Mouse (Mus musculus) lung, postnatal 0 days (tissue): Measurements from ENCODE around the gene Fggy. TPM values are rescaled to one million over a fixed set of nuclear protein-coding genes. Genes with fewer than 3 reads are reported as not detected.
A peak's percentile ranks its signal among the peaks of the same experiment; 100 is the strongest.

Experiments used
- ATAC-seq: fragments of 200-750 bp; cut with Nextera tagmentation; 2 replicates; pipeline ENCODE4 v1.8.0; 2017; ENCODE audit warnings: moderate library complexity
- DNase-seq: peaks from one replicate; pipeline ENCODE4 v3.0.0-alpha.2; 2016; ENCODE audit warnings: low spot score
- H3K27ac ChIP-seq: fragments of 300-500 bp; sonication (generic); 2 replicates; pipeline ENCODE4 v1.5.1; 2014; ENCODE audit warnings: antibody characterized with exemption, mild to moderate bottlenecking, low read length, mixed read lengths
- H3K27me3 ChIP-seq: fragments of 300-500 bp; sonication (generic); replicated peaks from 2 replicates; pipeline ENCODE4 v1.6.1; 2014; ENCODE audit warnings: low read length, mixed read lengths; ENCODE audit not compliant: insufficient read depth
- H3K36me3 ChIP-seq: fragments of 300-500 bp; sonication (generic); 2 replicates; pipeline ENCODE4 v1.6.1; 2014; ENCODE audit warnings: low read length, mixed read lengths; ENCODE audit not compliant: insufficient read depth
- H3K4me1 ChIP-seq: fragments of 300-500 bp; sonication (generic); 2 replicates; pipeline ENCODE4 v1.6.1; 2014; ENCODE audit warnings: antibody characterized with exemption, low read depth, low read length, mixed read lengths; ENCODE audit not compliant: insufficient read depth
- H3K4me2 ChIP-seq: fragments of 300-500 bp; sonication (generic); replicated peaks from 2 replicates; pipeline ENCODE4 v1.6.1; 2014; ENCODE audit warnings: low read depth, mild to moderate bottlenecking, low read length, moderate library complexity, mixed read lengths
- H3K4me3 ChIP-seq: fragments of 300-500 bp; sonication (generic); 2 replicates; pipeline ENCODE4 v1.5.1; 2014; ENCODE audit warnings: low read depth, low read length
- H3K9ac ChIP-seq: fragments of 300-500 bp; sonication (generic); replicated peaks from 2 replicates; pipeline ENCODE4 v1.6.1; 2014; ENCODE audit warnings: low read depth, mild to moderate bottlenecking
- H3K9me3 ChIP-seq: fragments of 300-500 bp; sonication (generic); 2 replicates; pipeline ENCODE4 v1.6.1; 2016; ENCODE audit warnings: low read length, mixed read lengths
- CTCF ChIP-seq: IDR thresholded peaks from 2 replicates; pipeline ENCODE4 v1.5.1; 2016; ENCODE audit warnings: antibody characterized with exemption, mild to moderate bottlenecking
- EP300 ChIP-seq: IDR thresholded peaks from 2 replicates; pipeline ENCODE4 v1.6.1; 2016; ENCODE audit warnings: antibody characterized with exemption, mild to moderate bottlenecking, control low read depth
- WGBS: fragments of 180-500 bp; shearing (Covaris S2); extraction: QIAGEN DNeasy Blood & Tissue Kit; methylation state at CpG from one replicate; pipeline ENCODE4 v1.1.7; 2014; 5-methylcytosine and 5-hydroxymethylcytosine counted together
- polyA plus RNA-seq: library from polyadenylated mRNA; unstranded; fragments of >200 nt; fragmentation: Nextera tagmentation; extraction: Ambion mirVana; gene quantifications from 2 replicates; pipeline ENCODE4 v1.2.1, GENCODE M21; 2015

The Fggy gene
- polyA plus RNA-seq, 1 experiment from 2014 or later = 6.2 TPM

DNA sequence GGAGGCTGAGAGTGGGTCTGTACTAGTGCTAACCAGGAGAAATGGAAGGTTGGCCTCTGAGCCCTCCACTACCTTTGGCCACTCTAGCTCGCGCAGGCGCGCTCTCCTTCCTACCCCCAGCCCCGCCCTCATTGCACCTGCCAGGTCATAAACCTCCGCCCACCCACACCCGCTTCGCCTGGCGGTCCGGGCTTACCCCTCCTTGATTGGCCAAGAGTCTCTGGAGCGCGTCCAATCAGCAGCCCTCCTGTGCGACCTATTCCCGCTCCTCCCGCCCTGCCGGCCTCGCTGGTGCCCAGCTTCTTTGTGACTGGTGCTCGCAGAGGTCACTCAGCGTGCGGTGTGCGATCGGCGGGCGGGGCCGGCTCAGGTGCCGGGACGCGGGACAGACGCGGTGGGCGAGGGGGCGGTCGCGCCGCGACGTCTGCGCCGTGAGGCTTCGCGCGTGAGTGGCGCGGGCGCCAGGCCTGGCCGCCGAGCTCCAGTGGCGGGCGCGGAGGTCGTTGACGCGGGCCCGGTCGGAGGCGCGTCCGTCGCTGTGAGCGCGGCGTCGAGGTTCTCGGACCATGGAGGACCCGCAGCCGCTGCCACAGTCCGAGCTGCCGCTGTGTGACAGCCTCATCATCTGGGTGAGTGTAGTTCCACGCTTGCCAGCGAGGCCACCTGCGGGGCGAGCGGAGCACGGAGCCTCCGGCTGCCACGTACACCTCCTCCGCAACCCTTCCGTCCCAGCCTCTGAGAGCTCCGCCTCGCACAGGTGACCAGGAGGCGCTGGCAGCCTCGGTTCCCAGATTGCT lies 409.8 kb downstream of the Fggy start, which contains the start of gene Hook1:
Gene Hook1, plus strand, starts transcription at position 313 of the 797 bp plus-strand sequence.
- Histone ChIP-seq H3K4me3 (peak within 1 kb of the TSS; percentile 54), H3K27me3 (no peaks in the 10 kb centered on the region), H3K27ac (peak within 1 kb of the TSS; percentile 84), H3K4me1 (no peaks in the 10 kb centered on the region), H3K9me3 (no peaks in the 10 kb centered on the region), H3K9ac (peak within 1 kb of the TSS; percentile 54; the same call in 1 of the 2 replicates), H3K4me2 (peak within 1 kb of the TSS; percentile 77), H3K36me3 (no peaks in the 10 kb centered on the region)
- under 1% methylated on average over 75 of the region's 82 CpGs for WGBS
- TF ChIP-seq EP300 (no peak), CTCF (no peak)
- ATAC-seq (peak; percentile 99), DNase-seq (peak; percentile 97)
